Mouse (Mus musculus): Measurements from ENCODE around the gene Atf7ip. TPM values are rescaled to one million over a fixed set of nuclear protein-coding genes. Genes with fewer than 3 reads are reported as not detected.

Atf7ip gene
- polyA plus RNA-seq, 1 experiment, result 11.6 TPM

GRCm38 (mm10) chr6:136497744-136498143 is 8.2 kb upstream of the Atf7ip start:
- Histone ChIP-seq H3K79me2 (ENCODE audit: control insufficient read depth, insufficient read depth) (no peaks in the 10 kb centered on the region), H3K27me3 (ENCODE audit: control insufficient read depth, insufficient read depth, insufficient read length) (no peaks in the 10 kb centered on the region), H3K4me2 (ENCODE audit: low read depth) (no peak overlapping the region)

GRCm38 (mm10) chr6:136499292-136499977 is 6.5 kb upstream of the Atf7ip start:
- Histone ChIP-seq H3K36me3 (ENCODE audit: control insufficient read depth, insufficient read depth) (no peaks in the 10 kb centered on the region), H3K27me3 (ENCODE audit: control insufficient read depth, insufficient read depth, insufficient read length) (no peaks in the 10 kb centered on the region), H3K4me2 (ENCODE audit: low read depth) (no peak overlapping the region), H3ac (ENCODE audit: control insufficient read depth, insufficient read length) (no peak overlapping the region), H3K4me3 (no peak overlapping the region), H3K79me2 (ENCODE audit: control insufficient read depth, insufficient read depth) (no peaks in the 10 kb centered on the region)
- TF ChIP-seq REST (IDR thresholded peaks at IDR 0.05; ENCODE audit: insufficient read depth, insufficient read length) (no peak), MYOD1 (IDR thresholded peaks at IDR 0.05; ENCODE audit: control insufficient read depth in 1 of 3, insufficient read length in 2 of 3, low read depth in 2 of 3) (no peak), USF1 (IDR thresholded peaks at IDR 0.05; ENCODE audit: low read depth) (no peak), E2F4 (IDR thresholded peaks at IDR 0.05; ENCODE audit: insufficient read depth) (no peak)

More at GRCm38 (mm10) chr6:136497744-136498143, 8.2 kb upstream of the Atf7ip start:
- no peaks in the 10 kb centered on the region for H3K36me3 ChIP-seq (ENCODE audit: control insufficient read depth, insufficient read depth)
- TF ChIP-seq CEBPB (IDR thresholded peaks at IDR 0.05; ENCODE audit: insufficient read depth, poor library complexity, severe bottlenecking) (no peak), POLR2A (IDR thresholded peaks at IDR 0.05; ENCODE audit: insufficient read length, low read depth) (no peak), TCF12 (IDR thresholded peaks at IDR 0.05; ENCODE audit: insufficient read depth, poor library complexity, severe bottlenecking) (no peak), USF1 (IDR thresholded peaks at IDR 0.05; ENCODE audit: low read depth) (no peak), MAX (IDR thresholded peaks at IDR 0.05; ENCODE audit: low read depth) (no peak), MYOG (IDR thresholded peaks at IDR 0.05; ENCODE audit: control insufficient read depth in 1 of 3, insufficient read depth in 1 of 3, insufficient read length in 2 of 3, low read depth in 2 of 3) (no peak), REST (IDR thresholded peaks at IDR 0.05; ENCODE audit: insufficient read depth, insufficient read length) (no peak), MYOD1 (IDR thresholded peaks at IDR 0.05; ENCODE audit: control insufficient read depth in 1 of 3, insufficient read length in 2 of 3, low read depth in 2 of 3) (no peak), TCF3 (IDR thresholded peaks at IDR 0.05; ENCODE audit: insufficient read length, low read depth) (no peak), E2F4 (IDR thresholded peaks at IDR 0.05; ENCODE audit: insufficient read depth) (no peak), SRF (IDR thresholded peaks at IDR 0.05; ENCODE audit: control insufficient read depth, insufficient read length, low read depth) (no peak), POLR2AphosphoS2 (IDR thresholded peaks at IDR 0.05; ENCODE audit: insufficient read length, low read depth) (no peak)
- H3ac ChIP-seq (ENCODE audit: control insufficient read depth, insufficient read length), result no peak overlapping the region
- no peak overlapping the region for H3K4me3 ChIP-seq

- H3K79me2 ChIP-seq (ENCODE audit: control insufficient read depth, insufficient read depth), result no peaks in the 10 kb centered on the region
- no peaks in the 10 kb centered on the region for H3K27me3 ChIP-seq (ENCODE audit: control insufficient read depth, insufficient read depth, insufficient read length)
- H3K4me3 ChIP-seq, result no peak overlapping the region
- no peaks in the 10 kb centered on the region for H3K36me3 ChIP-seq (ENCODE audit: control insufficient read depth, insufficient read depth)
- no peak overlapping the region for H3K4me2 ChIP-seq (ENCODE audit: low read depth)
- no peak for TF ChIP-seq E2F4 (IDR thresholded peaks at IDR 0.05; ENCODE audit: insufficient read depth)
- no peak for TF ChIP-seq CEBPB (IDR thresholded peaks at IDR 0.05; ENCODE audit: insufficient read depth, poor library complexity, severe bottlenecking)
- TF ChIP-seq TCF3 (IDR thresholded peaks at IDR 0.05; ENCODE audit: insufficient read length, low read depth), result no peak
- TF ChIP-seq MYOD1 (IDR thresholded peaks at IDR 0.05; ENCODE audit: control insufficient read depth in 1 of 3, insufficient read length in 2 of 3, low read depth in 2 of 3), result no peak
- TF ChIP-seq REST (IDR thresholded peaks at IDR 0.05; ENCODE audit: insufficient read depth, insufficient read length), result no peak
- H3ac ChIP-seq (ENCODE audit: control insufficient read depth, insufficient read length), result no peak overlapping the region
Measured at GRCm38 (mm10) chr6:136508652-136509051, 2.7 kb downstream of the Atf7ip start.

- Histone ChIP-seq H3K36me3 (ENCODE audit: control insufficient read depth, insufficient read depth) (no peaks in the 10 kb centered on the region), H3K4me3 (no peak overlapping the region)
- no peak for TF ChIP-seq POLR2AphosphoS2 (IDR thresholded peaks at IDR 0.05; ENCODE audit: insufficient read length, low read depth)
- no peak for TF ChIP-seq MYOG (IDR thresholded peaks at IDR 0.05; ENCODE audit: control insufficient read depth in 1 of 3, insufficient read depth in 1 of 3, insufficient read length in 2 of 3, low read depth in 2 of 3)
- TF ChIP-seq MAX (IDR thresholded peaks at IDR 0.05; ENCODE audit: low read depth), result no peak
- TF ChIP-seq TCF3 (IDR thresholded peaks at IDR 0.05; ENCODE audit: insufficient read length, low read depth), result no peak
- TF ChIP-seq CEBPB (IDR thresholded peaks at IDR 0.05; ENCODE audit: insufficient read depth, poor library complexity, severe bottlenecking), result no peak
- no peak for TF ChIP-seq TCF12 (IDR thresholded peaks at IDR 0.05; ENCODE audit: insufficient read depth, poor library complexity, severe bottlenecking)
- TF ChIP-seq REST (IDR thresholded peaks at IDR 0.05; ENCODE audit: insufficient read depth, insufficient read length), result no peak
- no peak for TF ChIP-seq SRF (IDR thresholded peaks at IDR 0.05; ENCODE audit: control insufficient read depth, insufficient read length, low read depth)
- no peak for TF ChIP-seq MYOD1 (IDR thresholded peaks at IDR 0.05; ENCODE audit: control insufficient read depth in 1 of 3, insufficient read length in 2 of 3, low read depth in 2 of 3)
- no peak for TF ChIP-seq E2F4 (IDR thresholded peaks at IDR 0.05; ENCODE audit: insufficient read depth)
- no peak for TF ChIP-seq USF1 (IDR thresholded peaks at IDR 0.05; ENCODE audit: low read depth)
- no peak for TF ChIP-seq POLR2A (IDR thresholded peaks at IDR 0.05; ENCODE audit: insufficient read length, low read depth)
Measured at GRCm38 (mm10) chr6:136510945-136511344, 5.0 kb downstream of the Atf7ip start.

GRCm38 (mm10) chr6:136512351-136512750 is 6.4 kb downstream of the Atf7ip start:
- no peak for TF ChIP-seq USF1 (IDR thresholded peaks at IDR 0.05; ENCODE audit: low read depth)
- no peak for TF ChIP-seq E2F4 (IDR thresholded peaks at IDR 0.05; ENCODE audit: insufficient read depth)
- TF ChIP-seq MYOD1 (IDR thresholded peaks at IDR 0.05; ENCODE audit: control insufficient read depth in 1 of 3, insufficient read length in 2 of 3, low read depth in 2 of 3), result no peak
- TF ChIP-seq MYOG (IDR thresholded peaks at IDR 0.05; ENCODE audit: control insufficient read depth in 1 of 3, insufficient read depth in 1 of 3, insufficient read length in 2 of 3, low read depth in 2 of 3), result no peak
- TF ChIP-seq TCF12 (IDR thresholded peaks at IDR 0.05; ENCODE audit: insufficient read depth, poor library complexity, severe bottlenecking), result no peak
- TF ChIP-seq TCF3 (IDR thresholded peaks at IDR 0.05; ENCODE audit: insufficient read length, low read depth), result no peak
- TF ChIP-seq CEBPB (IDR thresholded peaks at IDR 0.05; ENCODE audit: insufficient read depth, poor library complexity, severe bottlenecking), result no peak
- no peak for TF ChIP-seq SRF (IDR thresholded peaks at IDR 0.05; ENCODE audit: control insufficient read depth, insufficient read length, low read depth)
- TF ChIP-seq POLR2A (IDR thresholded peaks at IDR 0.05; ENCODE audit: insufficient read length, low read depth), result no peak
- TF ChIP-seq POLR2AphosphoS2 (IDR thresholded peaks at IDR 0.05; ENCODE audit: insufficient read length, low read depth), result no peak
- TF ChIP-seq MAX (IDR thresholded peaks at IDR 0.05; ENCODE audit: low read depth), result no peak
- no peak for TF ChIP-seq REST (IDR thresholded peaks at IDR 0.05; ENCODE audit: insufficient read depth, insufficient read length)
- Histone ChIP-seq H3K4me3 (no peak overlapping the region), H3ac (ENCODE audit: control insufficient read depth, insufficient read length) (no peak overlapping the region), H3K36me3 (ENCODE audit: control insufficient read depth, insufficient read depth) (no peaks in the 10 kb centered on the region), H3K27me3 (ENCODE audit: control insufficient read depth, insufficient read depth, insufficient read length) (no peaks in the 10 kb centered on the region), H3K79me2 (ENCODE audit: control insufficient read depth, insufficient read depth) (no peaks in the 10 kb centered on the region), H3K4me2 (ENCODE audit: low read depth) (no peak overlapping the region)

More at GRCm38 (mm10) chr6:136510945-136511344, 5.0 kb downstream of the Atf7ip start:
- Histone ChIP-seq H3K27me3 (ENCODE audit: control insufficient read depth, insufficient read depth, insufficient read length) (no peaks in the 10 kb centered on the region), H3K4me2 (ENCODE audit: low read depth) (no peak overlapping the region), H3K79me2 (ENCODE audit: control insufficient read depth, insufficient read depth) (no peaks in the 10 kb centered on the region), H3ac (ENCODE audit: control insufficient read depth, insufficient read length) (no peak overlapping the region)
